Mouse (Mus musculus) T-helper 17 cell (primary cell): ENCODE measurements around the gene Zfp13.
"Not testable (repeated sequence)": the region's sequence is repeated elsewhere in the genome, so short reads cannot be mapped to it uniquely, and the experiment has no call there.

Source experiments
- in situ Hi-C, 2 experiments: fragments of 300-600 bp; cut with MboI, MseI; formaldehyde crosslinking; loops; 1 replicate in 1 of 2; 2 replicates in 1 of 2; pipeline ENCODE4 v1.15.1; 2025; ENCODE audit warnings: high pct_unique_total_duplicates in 2 of 2

Gene Zfp13

GRCm38 (mm10) chr17:23598582-23599552 is at the start of gene Zfp13:
Zfp13 (minus strand) TSS chr17:23599487.
- in situ Hi-C loops = no loop called here

GRCm38 (mm10) chr17:23645894-23646293 is 46.6 kb upstream of the Zfp13 start:
- in situ Hi-C loops = no loop called here

GRCm38 (mm10) chr17:23644613-23645495 is 45.6 kb upstream of the Zfp13 start, which contains the start of gene Mmp25:
Mmp25 (minus strand) TSS chr17:23645277.
- in situ Hi-C loops = no loop called here

GRCm38 (mm10) chr17:23631241-23631640 is 32.0 kb upstream of the Zfp13 start:
- in situ Hi-C loops = no loop called here

- in situ Hi-C loops = no loop called here
Measured at GRCm38 (mm10) chr17:23630195-23631020, 31.1 kb upstream of the Zfp13 start.

- in situ Hi-C loops = loop anchor here in 1 of 2 experiments (10.0 kb wide), 1 partner anchor 243 kb away; the partner anchor contains the start of gene Vmn2r116
Measured at GRCm38 (mm10) chr17:23627813-23628212, 28.5 kb upstream of the Zfp13 start.

GRCm38 (mm10) chr17:23620351-23620750 is 21.1 kb upstream of the Zfp13 start:
- in situ Hi-C loops = loop anchor here in 1 of 2 experiments (10.0 kb wide), 1 partner anchor 236 kb away; the partner anchor contains the start of gene Vmn2r116

GRCm38 (mm10) chr17:23617087-23617486 is 17.8 kb upstream of the Zfp13 start:
- in situ Hi-C loops = no loop called here

GRCm38 (mm10) chr17:23610361-23610800 is 11.1 kb upstream of the Zfp13 start:
- in situ Hi-C loops = no loop called here

- in situ Hi-C loops = no loop called here
Measured at GRCm38 (mm10) chr17:23609612-23610011, 10.3 kb upstream of the Zfp13 start.

GRCm38 (mm10) chr17:23605220-23605619 is 5.9 kb upstream of the Zfp13 start:
- in situ Hi-C loops = no loop called here

- in situ Hi-C loops = loop anchor here in 1 of 2 experiments (5.0 kb wide), 1 partner anchor 37 kb away; no protein-coding TSS in a partner anchor
Measured at GRCm38 (mm10) chr17:23604394-23604793, 5.1 kb upstream of the Zfp13 start.

- in situ Hi-C loops = loop anchor here in 1 of 2 experiments (5.0 kb wide), 1 partner anchor 36 kb away; no protein-coding TSS in a partner anchor
Measured at GRCm38 (mm10) chr17:23603542-23603941, 4.3 kb upstream of the Zfp13 start.

- in situ Hi-C loops = loop anchor here in 1 of 2 experiments (5.0 kb wide), 1 partner anchor 36 kb away; no protein-coding TSS in a partner anchor
Measured at GRCm38 (mm10) chr17:23603077-23603476, 3.8 kb upstream of the Zfp13 start.

- in situ Hi-C loops = loop anchor here in 1 of 2 experiments (5.0 kb wide), 1 partner anchor 35 kb away; no protein-coding TSS in a partner anchor
Measured at GRCm38 (mm10) chr17:23601836-23602585, 2.7 kb upstream of the Zfp13 start.

GRCm38 (mm10) chr17:23600641-23601622 is 1.6 kb upstream of the Zfp13 start, which contains the start of gene Zscan10:
Zscan10 (plus strand) TSS chr17:23600856.
- in situ Hi-C loops = loop anchor here in 1 of 2 experiments (5.0 kb wide), 1 partner anchor 34 kb away; no protein-coding TSS in a partner anchor

- in situ Hi-C loops = loop anchor here in 1 of 2 experiments (5.0 kb wide), 1 partner anchor 32 kb away; no protein-coding TSS in a partner anchor
Measured at GRCm38 (mm10) chr17:23599605-23600063, 347 bp upstream of the Zfp13 start.

GRCm38 (mm10) chr17:23595139-23595538 is 4.1 kb downstream of the Zfp13 start:
- in situ Hi-C loops = not testable (repeated sequence)
